Mouse (Mus musculus): ENCODE data around the gene Zfp46.

DNA sequence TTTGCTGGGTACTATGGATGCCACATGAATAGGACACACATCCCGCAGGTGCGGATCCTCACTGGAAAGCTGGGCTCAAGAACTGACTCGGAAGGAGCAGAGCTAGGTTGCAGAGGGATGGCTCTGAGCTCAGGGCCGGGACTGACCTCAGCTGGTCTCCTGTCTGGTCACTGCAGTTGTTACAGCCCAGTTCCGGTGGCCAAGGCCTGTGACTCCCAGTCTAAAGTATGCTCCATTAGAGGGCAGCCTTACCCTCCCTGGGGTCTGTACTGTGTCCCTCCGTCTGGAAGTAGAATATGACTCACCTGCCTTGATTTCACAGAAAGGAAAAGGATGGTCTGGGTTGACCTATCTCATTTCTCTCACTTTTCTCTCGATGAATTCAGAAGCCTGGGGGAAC is 40.3 kb upstream of the Zfp46 start:
- TF ChIP-seq CTCF (IDR thresholded peaks at IDR 0.05; ENCODE audit: borderline replicate concordance, insufficient read depth, low read length) (no peak), POLR2A (IDR thresholded peaks at IDR 0.05; ENCODE audit: low read depth, low read length) (no peak)

All from embryonic fibroblast, embryonic 13.5 days (primary cell).